Comparison of ENCODE assay signal across 38 mouse cellular contexts in the genomic region with DNA sequence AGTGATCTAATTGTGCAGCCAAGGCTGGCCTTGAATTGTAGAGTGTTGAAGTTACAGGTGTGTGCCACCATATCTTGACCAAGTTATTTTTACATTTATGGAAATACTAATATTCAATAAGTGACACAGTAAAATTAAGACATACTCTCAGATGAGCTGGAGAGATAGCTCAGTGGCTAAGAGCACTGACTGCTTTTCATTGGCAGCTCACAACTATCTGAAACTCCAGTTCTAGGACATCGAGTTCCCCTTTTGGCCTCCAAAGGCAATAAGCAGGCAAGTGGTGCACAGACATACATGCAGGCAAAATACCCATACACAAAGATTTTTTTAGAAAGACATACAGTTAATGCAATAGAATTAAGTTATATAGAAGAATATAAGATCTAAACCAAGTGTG. TPM values are rescaled to one million over a fixed set of nuclear protein-coding genes. Genes with fewer than 3 reads are reported as not detected.
"Had no signal": no experiment of that assay in that cellular context is flagged by ENCODE, and none has a peak within 500 bp of the region (broad histone marks: within the 10 kb centered on the region; RNA-seq: fewer than 3 reads in every experiment).

No protein-coding gene starts in this region.

- H3K9me3 ChIP-seq: heart, embryonic 13.5 days; heart, embryonic 15.5 days; hindbrain, embryonic 10.5 days; hindbrain, embryonic 12.5 days; hindbrain, embryonic 13.5 days; hindbrain, embryonic 15.5 days; intestine, embryonic 15.5 days; kidney, embryonic 15.5 days had no signal

- H3K4me3 ChIP-seq: heart, embryonic 13.5 days; heart, embryonic 15.5 days; hindbrain, embryonic 10.5 days; hindbrain, embryonic 12.5 days; hindbrain, embryonic 13.5 days; hindbrain, embryonic 15.5 days; intestine, embryonic 15.5 days; kidney, embryonic 15.5 days; layer of hippocampus, adult 2 months; left cerebral cortex, adult 2 months had no signal

- H3K27me3 ChIP-seq: heart, embryonic 13.5 days; heart, embryonic 15.5 days; hindbrain, embryonic 12.5 days; hindbrain, embryonic 13.5 days; hindbrain, embryonic 15.5 days; intestine, embryonic 15.5 days; kidney, embryonic 15.5 days had no signal

- DNase-seq: heart, postnatal 14 days; heart, postnatal 36 days; heart, postnatal 4 days; kidney, adult 11 months; kidney, adult 18-20 months; kidney, adult 2 months; kidney, adult 8-10 months; kidney, adult 9 months; kidney, postnatal 10 days; kidney, postnatal 14 days; kidney, postnatal 25 days; kidney, postnatal 36 days; kidney, postnatal 4 days; layer of hippocampus, adult 9-11 months; layer of hippocampus, postnatal 36 days had no signal

- H3K4me1 ChIP-seq: heart, embryonic 13.5 days; heart, embryonic 15.5 days; hindbrain, embryonic 10.5 days; hindbrain, embryonic 12.5 days; hindbrain, embryonic 13.5 days; hindbrain, embryonic 15.5 days; intestine, embryonic 15.5 days; kidney, embryonic 15.5 days had no signal

- H3K27ac ChIP-seq: heart, embryonic 13.5 days; heart, embryonic 15.5 days; hindbrain, embryonic 10.5 days; hindbrain, embryonic 12.5 days; hindbrain, embryonic 13.5 days; hindbrain, embryonic 14.5 days; hindbrain, embryonic 15.5 days; hindbrain, postnatal 0 days; intestine, embryonic 15.5 days; kidney, embryonic 15.5 days; kidney, postnatal 0 days; layer of hippocampus, adult 2 months; left cerebral cortex, adult 2 months had no signal

- ATAC-seq: hindbrain, embryonic 16.5 days; hindbrain, postnatal 0 days; inflammation-experienced regulatory T-cells, adult 6 months; intestine, embryonic 15.5 days; intestine, embryonic 16.5 days; intestine, postnatal 0 days had no signal

- H3K9ac ChIP-seq: heart, embryonic 13.5 days; heart, embryonic 15.5 days; hindbrain, embryonic 12.5 days; hindbrain, embryonic 13.5 days; hindbrain, embryonic 14.5 days; hindbrain, embryonic 15.5 days; intestine, embryonic 15.5 days; kidney, embryonic 15.5 days had no signal

- H3K4me2 ChIP-seq: heart, embryonic 11.5 days; heart, embryonic 13.5 days; heart, embryonic 15.5 days; hindbrain, embryonic 12.5 days; hindbrain, embryonic 13.5 days; hindbrain, embryonic 14.5 days; hindbrain, embryonic 15.5 days; intestine, embryonic 15.5 days; kidney, embryonic 15.5 days had no signal

RNA-seq across cellular contexts. Expression of gene Ubap1l, which starts 47.0 kb away (rescaled TPM):
- total RNA-seq: hematopoietic stem cell, adult 5-6 weeks had no signal
- polyA plus RNA-seq: heart, embryonic 13.5 days; heart, embryonic 14.5 days had no signal

RNA-seq across cellular contexts. Expression of gene Cilp, which starts 48.9 kb away (rescaled TPM):
- total RNA-seq: hematopoietic stem cell, adult 5-6 weeks; layer of hippocampus, adult 18-20 months; layer of hippocampus, postnatal 25 days; layer of hippocampus, postnatal 36 days; left cerebral cortex, adult 18-20 months had no signal
- polyA plus RNA-seq: heart, embryonic 13.5 days; heart, embryonic 14.5 days; inflammation-experienced regulatory T-cells, adult 6 months had no signal
